In genomic region chr8:70540507-70541071, GRCm38 (mm10) we compare ENCODE assay signal across 1 mouse cellular context.
TF ChIP-seq lines count a peak whose summit lies in the region.

No protein-coding gene starts in this region.

TF ChIP-seq in MEL, 35 proteins besides CTCF, POLR2A, EP300 and RAD21 (continued from another document):
- TF ChIP-seq KAT2A (conservative IDR thresholded peaks at IDR 0.05; ENCODE audit: low read depth, low read length) (no peak), E2F4 (IDR thresholded peaks at IDR 0.05; ENCODE audit: borderline replicate concordance, low read depth, low read length) (no peak), SMC3 (IDR thresholded peaks at IDR 0.05; ENCODE audit: low read depth, low read length) (no peak)
